Mouse (Mus musculus) lung, postnatal 0 days (tissue): ENCODE measurements at regions not wholly inside any gene's neighbourhood (a gene's known extent, or its start where the extent isn't known, plus 50 kb on each side); places are given as distances from the start of the nearest gene placed in this dataset.

Source experiments
- CTCF ChIP-seq: IDR thresholded peaks from 2 replicates; pipeline ENCODE4 v1.5.1; 2016; ENCODE audit warnings: antibody characterized with exemption, mild to moderate bottlenecking
- EP300 ChIP-seq: IDR thresholded peaks from 2 replicates; pipeline ENCODE4 v1.6.1; 2016; ENCODE audit warnings: antibody characterized with exemption, mild to moderate bottlenecking, control low read depth

DNA sequence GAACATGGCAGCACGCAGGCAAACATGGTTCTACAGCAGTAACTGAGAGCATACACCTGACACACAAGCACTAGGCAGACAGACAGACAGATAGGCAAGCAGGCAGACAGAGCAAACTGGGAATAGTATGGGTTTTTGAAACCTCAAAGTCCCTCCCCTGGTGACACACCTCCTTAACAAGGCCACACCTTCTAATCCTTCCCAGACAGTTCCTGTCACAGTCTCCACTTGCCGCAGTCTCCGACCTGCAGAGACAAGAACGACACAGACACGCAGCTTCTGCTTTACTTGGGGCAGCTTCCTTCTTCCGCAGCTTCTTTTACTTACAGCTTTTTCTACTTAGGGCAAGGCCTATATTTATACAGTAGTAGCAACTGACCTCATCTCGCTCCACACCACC lies 155.9 kb upstream of the Cadm1 start:
- no peak for TF ChIP-seq CTCF
- no peak for TF ChIP-seq EP300
